Mouse (Mus musculus): Measurements from ENCODE around the gene Lima1. TPM values are rescaled to one million over a fixed set of nuclear protein-coding genes. Genes with fewer than 3 reads are reported as not detected.
"Not testable (repeated sequence)": the region's sequence is repeated elsewhere in the genome, so short reads cannot be mapped to it uniquely, and the experiment has no call there.

Gene Lima1
- polyA plus RNA-seq, 1 experiment, result 140 TPM

DNA sequence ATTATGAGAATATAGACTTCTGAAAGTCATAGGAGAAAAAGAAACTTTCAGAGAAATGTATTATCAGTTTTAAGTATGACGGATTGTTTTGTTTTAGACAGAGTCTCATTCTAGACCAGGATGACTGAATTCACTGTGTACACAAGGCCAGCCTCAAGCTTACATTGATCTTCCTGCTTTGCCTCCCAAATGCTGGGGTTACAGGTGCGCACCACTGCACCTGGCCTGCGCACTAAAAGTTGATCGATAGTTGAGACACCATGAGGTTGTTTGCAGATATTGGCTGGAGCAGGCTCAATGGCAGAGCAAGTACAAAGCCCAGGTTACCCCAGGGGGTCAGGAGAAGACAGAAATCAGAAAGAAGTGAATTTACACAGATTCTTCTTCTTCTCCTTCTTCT lies 36.5 kb upstream of the Lima1 start:
- Histone ChIP-seq H3K79me2 (ENCODE audit: control insufficient read depth, insufficient read depth) (no peaks in the 10 kb centered on the region), H3K27me3 (ENCODE audit: control insufficient read depth, insufficient read depth, insufficient read length) (no peaks in the 10 kb centered on the region), H3ac (ENCODE audit: control insufficient read depth, insufficient read length) (no peak overlapping the region), H3K36me3 (ENCODE audit: control insufficient read depth, insufficient read depth) (no peaks in the 10 kb centered on the region), H3K4me3 (no peak overlapping the region), H3K4me2 (ENCODE audit: low read depth) (no peak overlapping the region)
- TF ChIP-seq MYOG (IDR thresholded peaks at IDR 0.05; ENCODE audit: control insufficient read depth in 1 of 3, insufficient read depth in 1 of 3, insufficient read length in 2 of 3, low read depth in 2 of 3) (no peak), E2F4 (IDR thresholded peaks at IDR 0.05; ENCODE audit: insufficient read depth) (no peak), TCF12 (IDR thresholded peaks at IDR 0.05; ENCODE audit: insufficient read depth, poor library complexity, severe bottlenecking) (no peak), MAX (IDR thresholded peaks at IDR 0.05; ENCODE audit: low read depth) (no peak), SRF (IDR thresholded peaks at IDR 0.05; ENCODE audit: control insufficient read depth, insufficient read length, low read depth) (no peak), POLR2A (IDR thresholded peaks at IDR 0.05; ENCODE audit: insufficient read length, low read depth) (no peak), TCF3 (IDR thresholded peaks at IDR 0.05; ENCODE audit: insufficient read length, low read depth) (no peak), CEBPB (IDR thresholded peaks at IDR 0.05; ENCODE audit: insufficient read depth, poor library complexity, severe bottlenecking) (no peak), REST (IDR thresholded peaks at IDR 0.05; ENCODE audit: insufficient read depth, insufficient read length) (no peak), USF1 (IDR thresholded peaks at IDR 0.05; ENCODE audit: low read depth) (no peak), MYOD1 (IDR thresholded peaks at IDR 0.05; ENCODE audit: control insufficient read depth in 1 of 3, insufficient read length in 2 of 3, low read depth in 2 of 3) (no peak), POLR2AphosphoS2 (IDR thresholded peaks at IDR 0.05; ENCODE audit: insufficient read length, low read depth) (no peak)

DNA sequence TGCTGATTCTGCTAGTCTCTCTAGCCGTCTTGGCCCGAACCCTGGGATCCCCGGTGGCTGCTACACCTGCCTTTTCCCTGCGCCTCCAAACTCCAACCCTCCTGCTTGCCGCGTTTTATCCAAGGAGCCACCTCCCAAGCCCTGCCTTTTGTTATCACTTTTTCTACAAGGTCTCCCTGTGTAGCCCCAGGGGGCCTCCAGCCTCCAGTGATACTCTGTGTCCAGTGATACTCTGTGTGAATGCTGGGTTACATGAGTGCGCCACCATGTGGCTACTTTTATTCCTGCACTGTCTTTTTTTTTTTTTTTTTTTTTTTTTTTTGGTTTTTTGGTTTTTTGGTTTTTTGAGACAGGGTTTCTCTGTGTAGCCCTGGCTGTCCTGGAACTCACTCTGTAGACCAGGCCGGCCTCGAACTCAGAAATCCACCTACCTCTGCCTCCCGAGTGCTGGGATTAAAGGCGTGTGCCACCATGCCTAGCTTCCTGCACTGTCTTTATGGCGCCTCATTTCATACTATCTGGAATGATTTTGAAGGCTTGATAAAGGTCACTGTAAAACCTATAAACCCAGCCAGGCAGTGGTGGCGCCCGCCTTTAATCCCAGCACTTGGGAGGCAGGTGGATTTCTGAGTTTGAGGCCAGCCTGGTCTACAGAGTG lies 34.2 kb upstream of the Lima1 start:
- not testable (repeated sequence) for H3K4me3 ChIP-seq; H3K79me2 ChIP-seq (ENCODE audit: control insufficient read depth, insufficient read depth); H3K27me3 ChIP-seq (ENCODE audit: control insufficient read depth, insufficient read depth, insufficient read length); H3K4me2 ChIP-seq (ENCODE audit: low read depth); H3ac ChIP-seq (ENCODE audit: control insufficient read depth, insufficient read length); H3K36me3 ChIP-seq (ENCODE audit: control insufficient read depth, insufficient read depth)

DNA sequence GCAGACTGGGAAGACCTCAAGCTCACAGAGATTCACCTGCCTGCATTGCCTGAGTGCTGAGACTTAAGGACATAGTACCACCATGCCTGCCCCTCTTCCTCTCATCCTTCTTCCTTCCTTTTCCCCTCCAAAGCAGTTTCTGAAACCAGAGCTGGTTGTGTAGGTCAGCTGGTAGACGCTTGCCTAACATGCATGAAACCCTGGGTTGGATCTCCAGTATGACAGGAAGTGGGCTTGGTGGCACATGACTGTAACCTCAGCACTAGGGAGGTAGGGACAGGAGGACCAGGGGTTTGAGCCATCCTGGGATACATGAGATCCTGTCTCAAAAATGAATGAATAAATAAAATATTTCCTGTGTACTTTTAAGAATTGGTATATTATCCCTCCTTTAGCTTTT lies 32.3 kb upstream of the Lima1 start:
- no peaks in the 10 kb centered on the region for H3K79me2 ChIP-seq (ENCODE audit: control insufficient read depth, insufficient read depth)
- no peak overlapping the region for H3ac ChIP-seq (ENCODE audit: control insufficient read depth, insufficient read length)
- H3K36me3 ChIP-seq (ENCODE audit: control insufficient read depth, insufficient read depth), result no peaks in the 10 kb centered on the region
- H3K4me2 ChIP-seq (ENCODE audit: low read depth), result no peak overlapping the region
- H3K27me3 ChIP-seq (ENCODE audit: control insufficient read depth, insufficient read depth, insufficient read length), result no peaks in the 10 kb centered on the region
- no peak for TF ChIP-seq SRF (IDR thresholded peaks at IDR 0.05; ENCODE audit: control insufficient read depth, insufficient read length, low read depth)
- TF ChIP-seq POLR2AphosphoS2 (IDR thresholded peaks at IDR 0.05; ENCODE audit: insufficient read length, low read depth), result no peak
- no peak for TF ChIP-seq MYOG (IDR thresholded peaks at IDR 0.05; ENCODE audit: control insufficient read depth in 1 of 3, insufficient read depth in 1 of 3, insufficient read length in 2 of 3, low read depth in 2 of 3)
- TF ChIP-seq USF1 (IDR thresholded peaks at IDR 0.05; ENCODE audit: low read depth), result no peak
- no peak overlapping the region for H3K4me3 ChIP-seq

DNA sequence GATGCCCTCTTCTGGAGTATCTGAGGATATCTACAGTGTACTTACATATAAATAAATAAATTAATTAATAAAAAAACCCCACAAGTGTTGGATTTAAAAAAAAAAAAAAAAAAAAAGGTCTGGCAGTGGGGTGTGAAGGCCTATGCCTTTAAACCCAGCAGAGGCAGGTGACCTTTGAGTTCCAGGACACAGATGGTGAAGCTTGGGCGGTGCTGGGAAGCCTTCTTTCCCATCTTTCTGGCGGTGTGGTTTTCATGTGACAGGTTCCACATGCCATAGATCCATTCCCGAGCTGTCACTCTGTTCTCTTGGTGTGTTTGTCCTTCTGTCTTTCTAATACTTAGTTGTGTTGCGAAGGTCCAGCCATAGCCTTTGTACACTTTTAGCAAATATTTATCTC lies 31.8 kb upstream of the Lima1 start:
- Histone ChIP-seq H3K4me3 (no peak overlapping the region), H3K4me2 (ENCODE audit: low read depth) (no peak overlapping the region), H3ac (ENCODE audit: control insufficient read depth, insufficient read length) (no peak overlapping the region), H3K27me3 (ENCODE audit: control insufficient read depth, insufficient read depth, insufficient read length) (no peaks in the 10 kb centered on the region), H3K36me3 (ENCODE audit: control insufficient read depth, insufficient read depth) (no peaks in the 10 kb centered on the region), H3K79me2 (ENCODE audit: control insufficient read depth, insufficient read depth) (no peaks in the 10 kb centered on the region)
- TF ChIP-seq USF1 (IDR thresholded peaks at IDR 0.05; ENCODE audit: low read depth), result no peak
- TF ChIP-seq MYOG (IDR thresholded peaks at IDR 0.05; ENCODE audit: control insufficient read depth in 1 of 3, insufficient read depth in 1 of 3, insufficient read length in 2 of 3, low read depth in 2 of 3), result no peak
- no peak for TF ChIP-seq SRF (IDR thresholded peaks at IDR 0.05; ENCODE audit: control insufficient read depth, insufficient read length, low read depth)
- TF ChIP-seq MYOD1 (IDR thresholded peaks at IDR 0.05; ENCODE audit: control insufficient read depth in 1 of 3, insufficient read length in 2 of 3, low read depth in 2 of 3), result no peak
- TF ChIP-seq POLR2AphosphoS2 (IDR thresholded peaks at IDR 0.05; ENCODE audit: insufficient read length, low read depth), result no peak
- no peak for TF ChIP-seq CEBPB (IDR thresholded peaks at IDR 0.05; ENCODE audit: insufficient read depth, poor library complexity, severe bottlenecking)

DNA sequence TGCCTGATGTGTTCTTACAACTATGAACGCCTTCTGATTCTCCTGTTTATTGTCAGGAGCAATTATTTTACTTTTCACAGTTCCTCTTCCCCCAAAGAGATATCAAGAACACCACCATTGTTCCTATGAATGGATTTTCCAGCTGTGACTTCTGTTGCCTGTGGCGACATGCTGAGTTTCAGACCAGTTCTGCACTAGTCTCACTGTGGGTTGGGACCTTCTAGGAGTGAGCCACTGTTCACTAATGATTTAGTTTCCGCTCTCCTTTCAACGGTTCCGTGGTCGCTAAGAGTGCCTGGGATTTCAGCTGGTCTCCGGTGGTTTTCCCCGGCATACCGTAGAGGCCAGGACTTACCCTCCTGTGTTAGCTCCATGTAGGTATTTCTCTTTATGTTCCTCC lies 29.6 kb upstream of the Lima1 start:
- Histone ChIP-seq H3K4me2 (ENCODE audit: low read depth) (no peak overlapping the region), H3ac (ENCODE audit: control insufficient read depth, insufficient read length) (no peak overlapping the region), H3K27me3 (ENCODE audit: control insufficient read depth, insufficient read depth, insufficient read length) (no peaks in the 10 kb centered on the region), H3K36me3 (ENCODE audit: control insufficient read depth, insufficient read depth) (no peaks in the 10 kb centered on the region), H3K4me3 (no peak overlapping the region), H3K79me2 (ENCODE audit: control insufficient read depth, insufficient read depth) (no peaks in the 10 kb centered on the region)
- TF ChIP-seq E2F4 (IDR thresholded peaks at IDR 0.05; ENCODE audit: insufficient read depth) (no peak), USF1 (IDR thresholded peaks at IDR 0.05; ENCODE audit: low read depth) (no peak), MAX (IDR thresholded peaks at IDR 0.05; ENCODE audit: low read depth) (no peak), CEBPB (IDR thresholded peaks at IDR 0.05; ENCODE audit: insufficient read depth, poor library complexity, severe bottlenecking) (no peak), REST (IDR thresholded peaks at IDR 0.05; ENCODE audit: insufficient read depth, insufficient read length) (no peak), MYOG (IDR thresholded peaks at IDR 0.05; ENCODE audit: control insufficient read depth in 1 of 3, insufficient read depth in 1 of 3, insufficient read length in 2 of 3, low read depth in 2 of 3) (no peak), SRF (IDR thresholded peaks at IDR 0.05; ENCODE audit: control insufficient read depth, insufficient read length, low read depth) (no peak), POLR2AphosphoS2 (IDR thresholded peaks at IDR 0.05; ENCODE audit: insufficient read length, low read depth) (no peak), TCF3 (IDR thresholded peaks at IDR 0.05; ENCODE audit: insufficient read length, low read depth) (no peak), MYOD1 (IDR thresholded peaks at IDR 0.05; ENCODE audit: control insufficient read depth in 1 of 3, insufficient read length in 2 of 3, low read depth in 2 of 3) (no peak)
